Mouse (Mus musculus) ovary, postnatal 36 days (tissue): Measurements from ENCODE around the gene Hist1h2ao.
"Not testable (repeated sequence)": the region's sequence is repeated elsewhere in the genome, so short reads cannot be mapped to it uniquely, and the experiment has no call there.

Experiments used
- DNase-seq: peaks from one replicate; pipeline ENCODE4 v3.0.0; 2022; ENCODE audit warnings: low spot score, mixed read lengths

The Hist1h2ao gene

DNA sequence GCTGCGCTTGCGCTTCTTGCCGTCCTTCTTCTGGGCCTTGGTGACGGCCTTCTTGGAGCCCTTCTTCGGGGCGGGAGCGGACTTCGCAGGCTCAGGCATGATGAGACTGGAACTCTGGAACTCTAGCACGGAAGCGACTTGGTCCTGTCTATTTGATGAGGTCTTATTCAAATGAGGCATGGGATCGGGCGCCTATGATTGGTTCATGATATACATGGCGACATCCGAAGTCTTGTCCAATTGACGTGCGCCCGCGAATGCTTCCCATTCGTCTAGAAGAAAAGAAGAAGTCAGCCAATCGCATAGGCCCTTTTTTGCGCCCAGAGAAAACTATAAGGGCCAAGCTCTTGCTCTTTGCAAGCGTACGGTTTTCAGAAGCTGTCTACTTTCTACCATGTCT is at the start of gene Hist1h2ao, which contains the start of gene Hist1h2bq:
Gene Hist1h2ao (plus strand): TSS at position 393 of the 400 bp plus-strand sequence.
Gene Hist1h2bq (minus strand): TSS at position 125 of the 400 bp plus-strand sequence.
- DNase-seq = not testable (repeated sequence)

- peak; percentile 54 for DNase-seq
These were observed 31.2 kb upstream of the Hist1h2ao start for GRCm38 (mm10) chr13:21778814-21779766.

- peak; percentile 71 for DNase-seq
These were observed 30.2 kb upstream of the Hist1h2ao start, which contains the start of gene Hist1h1b for GRCm38 (mm10) chr13:21779767-21780731. Gene Hist1h1b (minus strand): TSS chr13:21780625.

DNA sequence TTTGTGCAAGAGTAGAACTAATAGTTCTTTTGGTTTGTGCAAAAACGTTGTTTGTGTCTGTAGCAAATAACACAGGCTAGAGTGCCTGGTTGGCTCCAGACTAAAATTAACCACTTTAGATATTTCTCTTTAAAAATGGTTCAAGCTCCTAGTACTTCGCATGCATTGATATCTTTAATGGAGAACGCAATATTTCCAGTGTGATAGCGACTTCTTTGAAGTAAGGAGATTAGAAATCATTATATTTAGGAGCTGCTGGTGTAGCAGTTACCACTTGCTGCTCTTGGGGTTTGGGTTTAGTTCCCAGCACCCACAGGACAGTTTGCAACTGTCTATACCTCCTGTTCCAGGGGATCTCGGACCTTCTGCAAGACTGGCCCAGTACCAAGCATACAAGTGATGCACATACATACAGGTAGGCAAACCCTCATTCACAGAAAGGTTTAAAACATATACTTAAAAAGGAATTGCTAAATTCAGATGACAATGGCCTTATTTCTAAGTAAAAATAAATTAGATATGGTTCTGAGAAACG is 29.2 kb upstream of the Hist1h2ao start:
- no peak for DNase-seq

DNA sequence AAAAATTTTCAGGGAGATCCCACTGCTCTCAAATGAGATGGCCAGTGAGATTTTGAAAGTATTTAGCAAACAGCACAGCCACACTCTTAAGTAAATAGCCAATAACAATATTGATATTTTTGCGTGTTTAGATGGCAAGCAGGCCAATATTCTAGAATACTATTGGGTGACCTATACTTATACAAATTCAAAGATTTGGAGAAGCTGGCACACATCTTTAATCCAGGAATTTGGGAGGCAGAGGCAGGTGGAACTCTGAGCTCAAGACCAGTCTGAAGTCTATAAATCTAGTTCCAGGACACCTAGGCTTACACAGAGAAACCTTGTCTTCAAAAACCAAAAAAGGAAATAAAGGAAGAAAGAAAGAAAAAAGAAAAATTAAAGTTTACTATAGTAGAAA is 28.6 kb upstream of the Hist1h2ao start:
- no peak for DNase-seq

GRCm38 (mm10) chr13:21782361-21783254 is 27.7 kb upstream of the Hist1h2ao start:
- DNase-seq = peak; percentile 15

DNA sequence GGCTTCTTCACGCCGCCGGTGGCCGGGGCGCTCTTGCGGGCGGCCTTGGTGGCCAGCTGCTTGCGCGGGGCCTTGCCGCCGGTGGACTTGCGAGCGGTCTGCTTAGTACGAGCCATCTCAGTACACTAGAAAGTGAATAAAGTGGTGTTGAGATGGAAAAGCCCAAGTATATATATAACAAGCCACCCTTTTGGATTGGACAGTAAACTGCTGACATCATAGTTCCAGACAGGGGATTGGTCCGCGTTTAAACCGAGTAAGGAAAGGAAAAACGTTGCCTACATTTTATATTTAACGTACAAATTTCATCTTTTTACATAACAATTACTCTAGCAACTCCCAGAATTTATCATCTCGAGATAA is 27.0 kb upstream of the Hist1h2ao start, which contains the start of gene Hist1h3i:
Gene Hist1h3i (minus strand): TSS at position 116 of the 363 bp plus-strand sequence.
- DNase-seq = peak; percentile 43

GRCm38 (mm10) chr13:21783734-21784161 is 26.5 kb upstream of the Hist1h2ao start:
- DNase-seq = no peak

GRCm38 (mm10) chr13:21784311-21784710 is 26.0 kb upstream of the Hist1h2ao start:
- no peak for DNase-seq

DNA sequence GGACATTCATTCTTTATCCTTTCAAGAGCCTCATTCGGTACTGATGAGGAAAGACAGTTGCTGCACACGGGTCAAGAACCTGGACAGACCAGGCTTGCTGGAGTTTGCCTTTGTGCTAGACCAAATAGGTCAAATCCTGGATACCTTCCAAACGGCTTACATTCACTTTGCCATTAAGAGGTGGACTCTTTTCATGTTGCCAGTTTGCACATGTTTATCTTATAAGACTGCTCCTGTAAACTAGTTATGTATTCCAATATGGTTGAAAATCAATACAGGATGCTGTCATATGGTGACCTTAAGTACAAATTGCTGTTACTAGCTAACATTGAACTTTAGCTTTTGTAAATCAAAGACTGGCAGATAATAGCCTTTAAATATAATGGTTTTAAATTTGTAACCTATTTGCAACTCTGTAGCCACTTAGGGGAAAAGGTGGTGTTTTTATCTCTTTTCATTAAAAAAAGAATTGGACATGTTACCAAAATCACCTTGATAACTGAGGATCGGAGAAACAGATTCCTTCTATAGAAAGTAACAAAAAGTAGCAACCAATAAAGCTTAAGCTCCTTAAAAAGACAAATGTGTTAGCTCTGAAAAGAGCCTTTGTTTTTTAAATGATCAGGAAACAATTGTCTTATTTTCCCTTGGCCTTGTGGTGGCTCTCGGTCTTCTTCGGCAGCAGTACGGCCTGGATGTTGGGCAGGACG is 23.9 kb upstream of the Hist1h2ao start:
- no peak for DNase-seq

- peak; percentile 75 for DNase-seq
These were observed 23.2 kb upstream of the Hist1h2ao start, which contains the start of the genes Hist1h2an and Hist1h2bp for GRCm38 (mm10) chr13:21786899-21787629. Gene Hist1h2an (minus strand): TSS chr13:21787218. Gene Hist1h2bp (plus strand): TSS chr13:21787461.

DNA sequence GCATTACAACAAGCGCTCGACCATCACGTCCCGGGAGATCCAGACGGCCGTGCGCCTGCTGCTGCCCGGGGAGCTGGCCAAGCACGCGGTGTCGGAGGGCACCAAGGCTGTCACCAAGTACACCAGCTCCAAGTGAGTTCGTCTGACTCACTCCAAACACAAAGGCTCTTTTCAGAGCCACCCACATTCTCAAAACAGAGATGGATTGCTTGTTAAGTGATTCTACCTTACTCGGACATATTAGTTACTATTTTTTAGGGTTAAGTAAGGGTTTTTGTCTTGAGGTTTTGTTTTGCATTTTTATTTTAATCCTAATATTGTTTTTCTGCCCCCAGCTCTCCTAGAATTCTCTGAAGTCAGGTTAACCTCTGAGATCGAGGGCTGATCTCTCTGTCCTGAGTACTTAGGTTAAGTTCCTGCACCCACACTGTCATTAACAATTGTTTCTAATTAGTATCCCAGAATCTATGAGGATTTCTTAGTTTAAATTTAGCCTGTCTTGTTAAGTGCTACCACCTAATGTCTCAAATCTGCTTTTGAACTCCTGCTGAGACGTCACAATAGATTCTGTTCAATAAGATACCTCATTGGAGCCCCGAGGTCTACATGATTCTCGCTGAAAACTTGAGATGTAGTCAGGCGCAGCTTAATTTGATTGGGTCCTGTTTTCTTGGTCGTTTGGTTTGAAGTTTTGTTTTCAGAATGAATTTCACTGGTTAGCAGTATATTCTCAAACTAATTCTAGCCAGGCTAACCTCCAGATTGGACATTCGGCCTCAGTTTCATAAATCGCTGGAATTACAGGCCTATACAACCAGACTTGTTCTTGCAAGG is 22.3 kb upstream of the Hist1h2ao start:
- DNase-seq = no peak

DNA sequence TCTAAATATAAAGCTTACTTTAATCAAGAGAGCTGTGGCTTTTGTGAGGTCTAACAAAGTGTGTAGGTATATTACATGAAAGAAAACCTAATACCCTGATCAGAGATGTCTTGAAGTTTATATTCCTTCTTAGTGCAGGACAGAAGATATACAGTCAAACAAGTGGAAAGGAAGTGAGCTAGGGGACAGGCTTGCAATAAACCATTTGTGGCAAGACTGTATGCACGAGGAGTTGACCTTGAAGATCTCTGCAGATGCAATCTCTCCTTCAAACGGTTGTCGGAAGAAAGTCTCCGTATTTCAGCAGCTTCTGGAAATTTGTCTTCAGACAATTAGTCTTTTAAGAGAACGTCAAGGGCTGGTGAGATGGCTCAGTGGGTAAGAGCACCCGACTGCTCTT is 20.3 kb upstream of the Hist1h2ao start:
- DNase-seq = no peak

- peak; percentile 22 for DNase-seq
These were observed 19.5 kb upstream of the Hist1h2ao start for GRCm38 (mm10) chr13:21790601-21791283.

DNA sequence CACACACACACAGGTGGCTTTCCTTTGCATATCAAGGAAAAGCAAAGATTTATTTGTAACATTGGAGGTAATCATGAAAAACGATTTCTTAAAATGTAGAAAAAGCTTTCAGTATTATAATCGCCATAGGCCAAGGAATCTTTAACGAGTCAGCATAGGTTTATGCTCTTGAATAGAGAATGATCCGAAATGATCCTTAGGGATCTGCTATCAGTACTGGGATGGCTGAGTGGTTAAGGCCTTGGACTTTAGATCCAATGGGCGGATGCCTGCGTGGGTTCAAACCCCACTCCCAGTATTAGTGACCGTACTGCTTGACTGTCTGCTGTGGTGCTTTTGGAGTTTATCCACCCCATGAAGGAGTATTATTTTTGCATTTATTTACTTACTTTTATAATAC is 14.7 kb upstream of the Hist1h2ao start:
- DNase-seq = no peak

DNA sequence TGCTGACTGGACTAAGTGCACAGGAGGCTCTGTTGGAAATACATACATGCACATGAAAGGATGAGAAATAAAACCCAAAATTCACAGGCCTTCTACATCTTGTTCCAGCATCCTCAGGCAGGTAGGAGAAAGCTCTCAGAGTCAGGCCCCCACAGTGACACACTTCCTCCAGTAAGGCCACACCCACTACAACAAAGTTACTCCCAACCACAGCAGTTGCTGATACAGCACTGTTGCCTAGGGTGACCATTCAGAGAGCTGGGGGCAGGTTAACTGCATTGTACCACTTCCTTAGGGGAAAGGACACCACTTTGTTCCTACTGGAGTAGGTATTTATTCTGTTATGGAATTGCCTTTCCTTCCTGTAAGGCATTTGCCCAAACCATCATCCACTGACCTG is 13.1 kb upstream of the Hist1h2ao start:
- DNase-seq = not testable (repeated sequence)

GRCm38 (mm10) chr13:21803058-21803457 is 7.2 kb upstream of the Hist1h2ao start:
- not testable (repeated sequence) for DNase-seq

GRCm38 (mm10) chr13:21811074-21811473 is 809 bp downstream of the Hist1h2ao start:
- not testable (repeated sequence) for DNase-seq
